Mouse (Mus musculus) ovary, postnatal 14 days (tissue): ENCODE measurements at regions not wholly inside any gene's neighbourhood (a gene's known extent, or its start where the extent isn't known, plus 50 kb on each side); places are given as distances from the start of the nearest gene placed in this dataset.

Source experiments
- DNase-seq: peaks from one replicate; pipeline ENCODE4 v3.0.0; 2022; ENCODE audit warnings: low spot score

GRCm38 (mm10) chr19:15851622-15852021 is 95.5 kb downstream of the Psat1 start:
- no peak for DNase-seq

DNA sequence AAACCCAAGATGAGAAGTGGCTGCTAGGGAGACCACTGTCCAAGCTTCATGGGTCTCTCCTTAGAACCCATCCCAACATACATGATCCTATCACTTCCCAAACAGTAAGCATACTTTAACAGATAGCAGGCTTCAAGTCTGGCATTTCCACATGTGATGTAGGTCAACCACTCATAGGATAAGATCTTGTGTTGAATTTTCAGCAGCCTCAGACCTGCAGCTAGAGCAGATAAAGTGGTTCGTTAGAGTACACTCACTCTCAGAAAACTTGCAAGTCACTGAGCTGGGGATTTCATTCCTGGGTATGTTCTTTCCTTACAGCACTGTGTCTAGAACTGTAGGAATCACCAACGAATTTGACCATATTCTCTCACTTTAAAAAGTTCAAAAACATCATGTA is 96.4 kb downstream of the Psat1 start:
- no peak for DNase-seq

DNA sequence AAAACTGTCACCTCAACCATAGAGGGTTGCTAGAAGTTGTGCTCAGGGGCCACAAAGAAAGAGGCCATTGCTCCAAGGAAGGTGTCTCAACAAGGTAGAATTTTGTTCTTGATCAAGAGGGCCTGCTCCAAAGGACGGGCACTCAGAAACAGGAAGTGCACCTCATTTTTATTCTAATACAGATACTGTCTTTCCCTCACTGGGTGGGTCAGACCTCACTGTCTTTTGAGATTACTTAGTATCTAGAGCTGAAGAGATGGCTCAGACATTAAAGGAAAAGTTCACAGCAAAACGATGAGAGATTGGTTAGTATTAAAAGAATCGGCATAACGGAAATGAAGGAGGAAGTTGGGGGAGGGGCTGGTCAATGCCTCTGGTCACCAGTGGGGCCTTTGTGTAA is 97.9 kb downstream of the Psat1 start:
- DNase-seq: no peak

DNA sequence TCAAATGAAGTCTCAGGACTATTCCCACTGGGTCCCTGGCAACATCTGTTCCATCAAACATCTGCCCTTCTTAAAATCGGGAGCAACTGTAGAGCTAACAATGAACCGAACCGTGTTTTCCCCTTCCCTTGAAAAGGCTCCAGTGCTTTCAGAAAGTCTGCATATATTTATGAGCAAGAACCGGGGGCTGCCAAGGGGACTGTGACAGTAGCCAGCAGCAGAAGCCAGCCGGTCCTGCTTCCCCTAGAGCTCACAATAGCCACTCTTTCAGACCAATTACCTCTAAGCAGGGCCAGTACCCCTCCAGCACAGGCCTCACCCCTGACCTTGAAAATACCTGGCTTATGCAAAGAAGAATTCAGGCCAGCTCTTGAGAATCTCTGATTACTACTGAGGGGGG is 108.8 kb downstream of the Psat1 start:
- DNase-seq: no peak

- DNase-seq: no peak
Observed at GRCm38 (mm10) chr19:15837715-15838175, 109.4 kb downstream of the Psat1 start.

DNA sequence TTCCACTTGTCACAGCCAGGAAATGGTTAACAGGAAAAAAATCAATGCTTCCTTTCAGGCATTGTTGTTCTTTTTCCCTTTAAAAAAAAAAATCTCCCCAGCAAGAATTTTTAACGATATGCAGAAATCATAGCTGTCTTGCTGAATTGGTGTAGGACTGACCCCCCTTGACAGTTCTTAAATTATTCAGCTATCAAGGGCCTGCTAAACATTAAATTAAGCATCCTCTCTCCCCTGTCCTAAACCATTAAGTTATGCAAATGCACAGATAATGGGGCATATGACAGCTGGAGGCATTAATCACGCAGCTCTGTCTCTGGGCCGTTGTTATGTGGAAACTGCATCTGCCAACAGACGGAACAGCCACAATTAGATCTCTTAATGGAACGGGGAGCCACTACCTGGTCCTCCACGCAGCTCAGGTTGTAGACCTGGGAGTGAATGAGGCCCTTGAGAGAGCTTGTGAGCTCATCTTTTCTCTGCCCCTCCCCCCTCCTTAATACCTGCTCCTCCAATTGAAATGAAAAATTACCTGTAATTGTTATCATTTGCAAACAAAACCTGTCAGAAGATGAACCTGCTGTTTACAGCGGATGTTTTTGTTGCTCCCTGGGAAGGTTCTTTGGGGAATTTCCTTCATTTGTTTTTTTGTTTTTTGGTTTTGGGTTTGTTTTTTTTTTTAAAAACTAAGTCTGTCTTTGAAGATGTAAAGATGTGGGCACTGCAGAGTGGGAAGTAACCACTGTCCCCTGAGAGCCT is 110.0 kb downstream of the Psat1 start:
- no peak for DNase-seq

DNA sequence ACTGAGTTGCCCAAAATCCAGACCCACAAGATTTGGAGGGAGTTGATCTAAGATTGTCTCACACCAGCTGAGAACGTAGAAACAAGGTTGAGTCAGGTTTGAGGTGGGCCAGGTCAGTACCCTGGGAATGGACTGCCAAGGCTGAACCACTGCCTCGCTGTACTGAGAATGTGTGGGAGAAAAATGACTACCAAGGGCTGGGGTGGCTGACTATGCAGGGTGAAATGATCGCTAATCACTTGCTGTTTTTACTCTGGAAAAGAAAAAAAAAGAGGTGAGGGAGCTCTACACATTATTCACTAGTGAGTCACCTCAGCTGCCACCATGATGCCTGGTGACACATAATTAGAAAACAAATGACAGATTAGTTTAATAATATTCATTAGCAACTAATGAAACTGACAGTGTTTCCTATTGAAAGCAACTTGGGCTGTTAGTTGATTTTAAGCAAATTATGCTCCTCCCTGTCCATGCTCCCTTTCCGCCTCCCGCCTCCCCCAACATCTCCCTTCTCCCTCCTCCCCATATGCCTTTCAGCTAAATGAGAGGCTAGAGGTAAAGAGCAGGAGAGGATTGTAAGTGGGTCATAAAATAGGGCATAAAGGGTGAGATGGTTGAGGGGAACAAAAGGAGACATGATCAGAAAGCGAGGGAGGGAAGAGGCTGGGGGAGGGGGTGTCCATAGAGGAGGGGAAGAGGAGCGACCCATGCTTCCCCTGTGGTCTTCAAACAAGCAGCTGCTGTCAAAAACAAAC is 110.8 kb downstream of the Psat1 start:
- DNase-seq: no peak

GRCm38 (mm10) chr19:15830385-15830784 is 116.8 kb downstream of the Psat1 start:
- no peak for DNase-seq

DNA sequence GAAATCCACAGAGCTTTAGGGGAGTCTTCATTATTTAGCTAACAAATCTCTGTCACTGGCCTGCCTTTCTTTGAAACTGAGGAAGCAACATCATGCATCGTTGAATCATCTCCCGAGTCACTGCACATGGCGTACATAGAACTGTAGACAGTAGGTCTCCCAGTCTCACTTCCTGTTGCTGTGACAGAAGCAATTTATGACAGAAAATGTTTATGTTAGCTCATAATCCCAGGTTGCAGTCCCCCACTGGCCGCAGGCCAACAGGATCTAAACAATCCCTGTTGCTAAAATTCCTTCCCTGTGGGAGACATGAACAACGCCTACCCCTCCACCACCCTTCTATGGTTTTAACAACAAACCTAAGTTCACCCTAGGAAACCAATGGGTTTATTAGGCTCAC is 118.0 kb downstream of the Psat1 start:
- no peak for DNase-seq

DNA sequence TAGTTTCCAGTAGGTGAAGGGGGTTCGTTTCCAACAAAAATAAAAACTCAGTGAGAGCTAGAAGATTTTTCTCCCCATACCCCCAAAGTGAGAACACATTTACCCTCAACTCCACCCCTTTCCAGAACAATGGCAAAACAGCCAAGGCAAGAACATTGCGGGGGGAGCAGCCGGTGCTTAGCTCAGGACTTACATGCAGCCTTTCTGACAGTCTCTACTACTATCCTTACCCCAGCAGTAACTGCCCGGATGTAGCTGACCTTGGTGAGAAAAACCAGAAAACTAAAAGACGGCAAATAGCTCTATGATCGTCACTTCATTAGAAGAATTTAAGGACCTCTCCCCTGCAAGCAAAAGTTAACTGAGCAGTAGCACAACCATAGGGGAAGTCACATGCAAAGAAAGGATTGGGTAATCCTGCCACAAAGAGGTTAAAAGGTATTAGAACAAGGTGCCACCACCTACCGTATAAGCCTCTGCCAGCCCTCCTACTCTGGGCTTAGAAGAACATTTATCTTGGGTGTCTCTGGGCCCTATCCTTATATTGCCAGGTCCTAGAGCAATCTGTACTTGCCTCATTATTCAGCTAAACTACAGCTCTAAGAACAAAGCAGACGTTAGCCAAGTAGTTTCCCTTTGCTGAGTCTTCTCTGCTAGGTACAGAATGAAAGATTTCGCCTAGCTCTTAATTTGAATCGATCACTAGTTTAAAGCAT is 119.0 kb downstream of the Psat1 start:
- no peak for DNase-seq

- DNase-seq: no peak
Observed at GRCm38 (mm10) chr19:15827120-15827989, 119.8 kb downstream of the Psat1 start.

DNA sequence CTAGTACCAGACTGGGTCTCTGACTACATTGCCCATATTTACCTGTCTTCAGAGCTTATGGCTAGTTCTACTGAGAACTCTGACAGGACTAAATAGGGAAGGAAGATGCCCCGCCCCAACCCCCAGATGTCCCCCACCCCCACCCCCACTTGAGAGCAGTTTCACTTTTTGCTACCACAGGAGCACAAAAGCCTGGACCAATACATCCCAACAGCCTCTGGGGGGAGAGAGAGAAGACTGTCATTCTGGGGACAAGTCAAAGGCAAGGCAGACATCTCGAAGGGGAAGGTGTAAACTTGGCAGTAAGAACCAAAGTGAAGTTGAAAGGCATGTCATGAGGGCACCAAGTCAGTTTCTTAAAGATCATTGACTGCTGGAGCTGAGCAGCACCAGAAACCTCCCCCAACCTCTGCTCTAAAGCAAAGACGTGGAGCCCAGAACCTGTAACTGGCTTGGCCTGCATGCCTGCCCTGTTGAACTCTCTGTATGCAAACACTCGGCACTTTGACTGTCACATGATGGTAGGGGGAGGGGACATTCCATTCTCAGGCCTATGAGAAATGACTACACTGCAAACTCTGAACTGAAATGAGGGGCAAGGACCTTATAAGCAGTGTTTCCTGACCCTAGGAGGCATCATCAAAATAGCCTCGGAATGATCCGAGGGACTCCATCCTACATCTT is 123.3 kb downstream of the Psat1 start:
- DNase-seq: no peak

DNA sequence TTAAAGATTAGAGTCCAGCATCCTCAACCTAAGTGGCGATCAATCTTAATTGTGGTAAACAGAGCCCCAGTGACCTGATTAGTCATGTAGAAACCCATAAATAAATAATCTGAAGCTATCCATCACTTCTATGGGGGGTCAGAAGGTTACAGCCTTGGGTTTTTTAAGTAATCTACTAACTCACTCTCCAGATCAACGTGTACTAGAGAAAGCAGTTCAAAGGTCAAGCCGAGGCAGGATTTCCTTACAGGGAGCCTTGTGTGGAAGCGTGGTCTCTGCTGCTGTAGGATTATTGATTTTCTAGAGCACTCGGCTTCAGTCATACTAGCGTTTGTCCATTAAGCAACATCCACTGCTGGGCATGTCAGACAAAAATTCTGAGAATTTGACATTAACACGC is 127.1 kb downstream of the Psat1 start:
- no peak for DNase-seq

DNA sequence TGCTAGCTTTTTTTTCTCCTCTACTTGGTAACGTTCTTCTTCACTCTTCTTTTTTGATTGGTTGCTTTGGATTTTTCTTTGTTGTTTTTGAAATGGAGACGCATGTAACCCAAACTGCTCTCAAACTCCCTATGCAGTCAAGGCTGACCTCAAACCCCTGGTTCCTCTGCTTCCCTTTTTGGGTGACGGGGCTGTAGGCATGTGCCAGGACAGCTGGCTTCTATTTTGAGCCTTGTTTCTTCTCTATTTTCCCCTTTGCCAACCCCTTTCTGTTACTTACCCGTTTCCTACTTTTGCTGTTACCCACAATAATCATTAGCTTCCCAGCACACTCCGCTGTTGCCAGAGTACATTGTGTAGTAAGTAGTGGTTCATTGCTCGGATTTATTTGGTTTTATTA is 132.0 kb downstream of the Psat1 start:
- DNase-seq: no peak

DNA sequence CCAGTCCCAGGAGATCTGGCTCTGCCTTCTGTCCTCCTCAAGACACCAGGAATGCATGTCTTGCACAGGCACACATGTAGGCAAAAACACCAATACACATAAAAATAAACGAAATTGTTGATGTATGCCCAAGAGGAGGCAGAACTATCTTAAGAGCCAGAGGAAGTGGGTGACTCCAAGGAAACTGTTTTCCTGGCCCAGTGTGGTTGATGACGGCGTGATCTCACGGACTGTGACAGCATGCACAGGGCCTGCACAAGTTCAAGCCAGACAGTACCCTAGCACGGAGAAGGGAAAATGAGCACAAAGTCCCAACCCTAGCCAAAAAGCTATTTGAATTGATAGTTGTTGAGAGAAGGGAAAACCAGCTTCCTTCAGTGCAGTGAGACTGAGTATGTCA is 138.1 kb downstream of the Psat1 start:
- DNase-seq: no peak

DNA sequence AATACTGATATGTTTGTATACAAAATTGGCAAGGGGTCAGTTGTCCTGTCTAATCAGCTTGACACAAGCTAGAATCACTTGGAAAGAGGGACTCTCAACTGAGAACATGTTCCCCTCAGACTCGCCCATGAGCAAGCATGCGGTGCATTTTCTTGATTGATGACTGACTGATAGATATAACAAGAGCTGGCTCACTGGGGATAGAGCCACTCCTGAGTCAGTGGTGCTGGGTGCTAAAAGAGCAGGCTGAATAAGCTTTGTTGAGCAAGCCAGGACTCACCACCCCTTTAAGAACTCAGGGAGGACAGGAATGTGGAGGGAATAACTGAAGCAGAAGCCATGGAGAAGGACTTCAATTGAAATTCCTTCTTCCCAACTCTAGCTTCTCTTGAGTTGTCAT is 139.5 kb downstream of the Psat1 start:
- DNase-seq: no peak

DNA sequence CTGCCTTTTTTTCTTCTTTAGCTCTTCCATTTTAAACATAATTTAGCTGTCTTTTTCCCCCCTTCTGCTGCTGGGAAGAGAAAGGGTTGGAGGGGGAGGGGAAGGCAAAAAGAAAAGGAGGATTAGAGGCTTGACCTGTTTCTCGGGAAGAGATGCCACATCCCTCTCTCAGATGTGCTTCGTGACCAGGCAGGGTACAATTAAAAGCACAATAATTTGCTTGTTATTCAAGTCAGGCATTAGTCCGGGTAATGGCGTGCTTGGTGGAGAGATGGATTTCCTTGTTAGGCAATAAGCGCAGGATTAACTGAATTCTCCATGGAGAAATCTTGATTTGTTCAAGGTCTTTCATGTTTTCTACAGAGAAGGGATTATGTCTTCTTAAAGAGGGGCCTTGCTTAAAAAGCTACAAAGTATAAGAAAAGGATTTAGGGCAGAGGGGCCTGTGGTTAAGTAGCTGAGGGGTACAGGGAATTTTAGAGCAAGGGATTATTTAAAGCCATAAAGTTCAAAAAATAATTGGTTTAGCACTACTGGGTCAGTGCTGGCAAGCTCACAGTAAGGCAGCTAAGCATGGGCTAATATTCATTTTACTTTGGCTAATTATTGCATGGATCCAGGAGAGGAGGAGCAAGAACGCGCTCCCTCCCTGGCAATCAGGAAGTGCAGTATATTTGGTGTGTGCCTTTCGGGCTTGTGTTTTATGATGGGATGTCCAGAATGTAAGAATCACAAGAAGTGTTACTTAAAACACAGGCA is 143.8 kb downstream of the Psat1 start:
- DNase-seq: no peak

GRCm38 (mm10) chr19:15802641-15803040 is 144.5 kb downstream of the Psat1 start:
- no peak for DNase-seq

DNA sequence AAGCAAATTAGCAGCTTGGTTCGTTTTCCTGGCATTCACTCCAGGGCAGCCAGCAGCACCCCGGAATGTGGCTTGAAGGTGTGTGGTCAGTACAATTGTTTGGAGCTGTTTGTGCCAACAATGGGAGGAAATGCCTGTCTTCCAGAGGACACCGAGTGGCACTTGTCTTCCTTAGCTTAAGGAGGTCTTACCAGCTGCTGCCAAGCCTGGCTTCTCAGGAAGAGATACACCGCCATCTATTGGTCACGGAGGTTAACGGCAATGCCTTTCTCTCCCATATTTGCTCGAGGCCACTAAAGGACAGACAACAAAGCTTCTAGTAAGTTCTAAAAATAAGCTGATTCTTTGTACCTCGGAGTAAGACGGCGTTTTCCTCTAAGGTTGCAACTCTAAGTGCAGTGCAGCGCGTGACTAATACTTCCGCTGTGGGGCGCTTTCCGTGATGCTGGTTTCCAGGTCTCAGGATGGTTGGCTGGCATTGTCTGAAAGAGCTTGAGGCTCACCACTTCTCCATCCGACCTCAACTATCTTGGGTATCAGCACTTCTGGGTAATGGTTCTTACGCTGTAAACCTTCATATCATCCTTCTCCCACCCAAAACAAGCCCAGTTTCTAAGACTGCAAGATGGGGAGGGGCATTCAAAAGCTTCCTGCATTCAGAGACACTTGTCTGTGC is 145.2 kb downstream of the Psat1 start:
- peak; percentile 75 for DNase-seq
